Mouse (Mus musculus) limb, embryonic 10.5 days (tissue): ENCODE results near the gene Arfip1. TPM values are rescaled to one million over a fixed set of nuclear protein-coding genes. Genes with fewer than 3 reads are reported as not detected.

Experiments
- DNase-seq: peaks from one replicate; pipeline ENCODE4 v3.0.0-alpha.2; 2017; ENCODE audit warnings: low spot score
- H3K27ac ChIP-seq: fragments of 300-500 bp; sonication (generic); 2 replicates; pipeline ENCODE4 v1.5.1; 2016; ENCODE audit warnings: mild to moderate bottlenecking
- H3K27me3 ChIP-seq: fragments of 300-500 bp; sonication (generic); 2 replicates; pipeline ENCODE4 v1.6.1; 2016; ENCODE audit warnings: low read depth, mild to moderate bottlenecking; ENCODE audit not compliant: poor library complexity, severe bottlenecking
- H3K36me3 ChIP-seq: fragments of 300-500 bp; sonication (generic); 2 replicates; pipeline ENCODE4 v1.6.1; 2016; ENCODE audit warnings: mild to moderate bottlenecking, moderate library complexity
- H3K4me1 ChIP-seq: fragments of 300-500 bp; sonication (generic); 2 replicates; pipeline ENCODE4 v1.6.1; 2016
- H3K4me3 ChIP-seq: fragments of 300-500 bp; sonication (generic); 2 replicates; pipeline ENCODE4 v1.5.1; 2016; ENCODE audit warnings: mild to moderate bottlenecking, moderate library complexity
- H3K9me3 ChIP-seq: fragments of 300-500 bp; sonication (generic); replicated peaks from 2 replicates; pipeline ENCODE4 v1.6.1; 2016; ENCODE audit warnings: mild to moderate bottlenecking
- WGBS: fragments of 180-500 bp; shearing (Covaris S2); methylation state at CpG from one replicate; pipeline ENCODE4 v1.1.7; 2016; 5-methylcytosine and 5-hydroxymethylcytosine counted together
- polyA plus RNA-seq: library from polyadenylated mRNA; unstranded; fragments of >200 nt; fragmentation: Nextera tagmentation; extraction: Ambion mirVana; gene quantifications from 2 replicates; pipeline ENCODE4 v1.2.1, GENCODE M21; 2016

The Arfip1 gene
- polyA plus RNA-seq = 25.6 and 30.3 TPM in 2 replicates

GRCm38 (mm10) chr3:84582023-84582912 is at the start of gene Arfip1:
Gene Arfip1 (minus strand): TSS chr3:84582625.
- H3K9me3 ChIP-seq = no peaks in the 10 kb centered on the region
- peak; percentile 100 for DNase-seq
- H3K36me3 ChIP-seq = no peaks in the 10 kb centered on the region
- under 1% methylated on average over 70 of the region's 70 CpGs for WGBS
- H3K27ac ChIP-seq = peak within 1 kb of the TSS; percentile 87
- peaks cover 30% of the 10 kb centered on the region for H3K4me1 ChIP-seq
- no peaks in the 10 kb centered on the region for H3K27me3 ChIP-seq
- H3K4me3 ChIP-seq = peak within 1 kb of the TSS; percentile 79

GRCm38 (mm10) chr3:84631586-84631985 is 49.2 kb upstream of the Arfip1 start:
- Histone ChIP-seq H3K27me3 (no peaks in the 10 kb centered on the region), H3K27ac (no peak overlapping the region), H3K36me3 (no peaks in the 10 kb centered on the region), H3K4me1 (no peaks in the 10 kb centered on the region), H3K9me3 (no peaks in the 10 kb centered on the region), H3K4me3 (no peak overlapping the region)
- WGBS = 94% methylated on average over 9 of the region's 9 CpGs
- no peak for DNase-seq

- DNase-seq = no peak
- 39% methylated on average over 3 of the region's 3 CpGs for WGBS
- no peaks in the 10 kb centered on the region for H3K36me3 ChIP-seq
Observed at GRCm38 (mm10) chr3:84622026-84622425, 39.6 kb upstream of the Arfip1 start.

GRCm38 (mm10) chr3:84619725-84620124 is 37.3 kb upstream of the Arfip1 start:
- WGBS = 92% methylated on average over 6 of the region's 6 CpGs
- H3K9me3 ChIP-seq = no peaks in the 10 kb centered on the region

More at GRCm38 (mm10) chr3:84622026-84622425, 39.6 kb upstream of the Arfip1 start:
- H3K27ac ChIP-seq = no peak overlapping the region
- no peaks in the 10 kb centered on the region for H3K27me3 ChIP-seq
- H3K9me3 ChIP-seq = no peaks in the 10 kb centered on the region
- H3K4me3 ChIP-seq = no peak overlapping the region
- H3K4me1 ChIP-seq = no peaks in the 10 kb centered on the region

GRCm38 (mm10) chr3:84619056-84619455 is 36.6 kb upstream of the Arfip1 start:
- no peaks in the 10 kb centered on the region for H3K27me3 ChIP-seq
- H3K4me3 ChIP-seq = no peak overlapping the region
- no peaks in the 10 kb centered on the region for H3K9me3 ChIP-seq
- H3K27ac ChIP-seq = no peak overlapping the region
- DNase-seq = no peak
- H3K4me1 ChIP-seq = no peaks in the 10 kb centered on the region
- 92% methylated on average over 7 of the region's 7 CpGs for WGBS
- H3K36me3 ChIP-seq = no peaks in the 10 kb centered on the region

More at GRCm38 (mm10) chr3:84619725-84620124, 37.3 kb upstream of the Arfip1 start:
- H3K4me1 ChIP-seq = no peaks in the 10 kb centered on the region
- no peak overlapping the region for H3K4me3 ChIP-seq
- no peaks in the 10 kb centered on the region for H3K36me3 ChIP-seq
- no peaks in the 10 kb centered on the region for H3K27me3 ChIP-seq
- DNase-seq = no peak
- H3K27ac ChIP-seq = no peak overlapping the region

- Histone ChIP-seq H3K27ac (no peak overlapping the region), H3K27me3 (no peaks in the 10 kb centered on the region), H3K4me3 (no peak overlapping the region), H3K9me3 (no peaks in the 10 kb centered on the region), H3K4me1 (no peaks in the 10 kb centered on the region), H3K36me3 (no peaks in the 10 kb centered on the region)
- DNase-seq = no peak
- 86% methylated on average over 2 of the region's 2 CpGs for WGBS
Observed at GRCm38 (mm10) chr3:84618627-84619026, 36.2 kb upstream of the Arfip1 start.

- H3K36me3 ChIP-seq = no peaks in the 10 kb centered on the region
- no peak for DNase-seq
Observed at GRCm38 (mm10) chr3:84615856-84616225, 33.4 kb upstream of the Arfip1 start.

GRCm38 (mm10) chr3:84615050-84615855 is 32.8 kb upstream of the Arfip1 start:
- DNase-seq = no peak
- no peaks in the 10 kb centered on the region for H3K27me3 ChIP-seq
- no peak overlapping the region for H3K4me3 ChIP-seq
- no peak overlapping the region for H3K27ac ChIP-seq
- H3K4me1 ChIP-seq = no peaks in the 10 kb centered on the region
- no peaks in the 10 kb centered on the region for H3K36me3 ChIP-seq
- WGBS = 24% methylated on average over 5 of the region's 5 CpGs
- H3K9me3 ChIP-seq = no peaks in the 10 kb centered on the region

More at GRCm38 (mm10) chr3:84615856-84616225, 33.4 kb upstream of the Arfip1 start:
- Histone ChIP-seq H3K9me3 (no peaks in the 10 kb centered on the region), H3K4me1 (no peaks in the 10 kb centered on the region), H3K4me3 (no peak overlapping the region), H3K27me3 (no peaks in the 10 kb centered on the region), H3K27ac (no peak overlapping the region)
- WGBS = 41% methylated on average over 7 of the region's 7 CpGs

GRCm38 (mm10) chr3:84610183-84610710 is 27.8 kb upstream of the Arfip1 start:
- Histone ChIP-seq H3K36me3 (no peaks in the 10 kb centered on the region), H3K27ac (no peak overlapping the region), H3K4me3 (no peak overlapping the region), H3K4me1 (no peaks in the 10 kb centered on the region), H3K27me3 (no peaks in the 10 kb centered on the region), H3K9me3 (no peaks in the 10 kb centered on the region)
- 84% methylated on average over 9 of the region's 9 CpGs for WGBS
- DNase-seq = no peak

- no peaks in the 10 kb centered on the region for H3K27me3 ChIP-seq
- H3K36me3 ChIP-seq = no peaks in the 10 kb centered on the region
- WGBS = 73% methylated on average over 9 of the region's 9 CpGs
- no peak overlapping the region for H3K4me3 ChIP-seq
- H3K27ac ChIP-seq = no peak overlapping the region
- DNase-seq = no peak
- H3K4me1 ChIP-seq = peaks cover 3% of the 10 kb centered on the region; the same call in 1 of the 2 replicates
- no peaks in the 10 kb centered on the region for H3K9me3 ChIP-seq
Observed at GRCm38 (mm10) chr3:84603212-84603611, 20.8 kb upstream of the Arfip1 start.

GRCm38 (mm10) chr3:84602759-84603158 is 20.3 kb upstream of the Arfip1 start:
- Histone ChIP-seq H3K4me3 (no peak overlapping the region), H3K27ac (no peak overlapping the region), H3K27me3 (no peaks in the 10 kb centered on the region), H3K9me3 (no peaks in the 10 kb centered on the region), H3K4me1 (peaks cover 3% of the 10 kb centered on the region; the same call in 1 of the 2 replicates), H3K36me3 (no peaks in the 10 kb centered on the region)
- no peak for DNase-seq
- WGBS = 94% methylated on average over 2 of the region's 2 CpGs

- Histone ChIP-seq H3K4me1 (peaks cover 3% of the 10 kb centered on the region; the same call in 1 of the 2 replicates), H3K27me3 (0 out of 2 replicates have a peak, but pooled peaks cover 4% of the 10 kb centered on the region), H3K9me3 (no peaks in the 10 kb centered on the region), H3K4me3 (no peak overlapping the region), H3K36me3 (no peaks in the 10 kb centered on the region), H3K27ac (no peak overlapping the region)
- no peak for DNase-seq
- 85% methylated on average over 9 of the region's 9 CpGs for WGBS
Observed at GRCm38 (mm10) chr3:84601870-84602495, 19.6 kb upstream of the Arfip1 start.
